Mouse (Mus musculus) hindbrain, embryonic 12.5 days (tissue): ENCODE data around the gene Rbm38. TPM values are rescaled to one million over a fixed set of nuclear protein-coding genes. Genes with fewer than 3 reads are reported as not detected.
A peak's percentile ranks its signal among the peaks of the same experiment; 100 is the strongest.

Source experiments
- ATAC-seq: fragments of 200-750 bp; cut with Nextera tagmentation; 2 replicates; pipeline ENCODE4 v1.8.0; 2017; ENCODE audit warnings: moderate TSS enrichment; ENCODE audit not compliant: low FRiP score
- H3K27ac ChIP-seq: fragments of 300-500 bp; sonication (generic); 2 replicates; pipeline ENCODE4 v1.5.1; 2016; ENCODE audit warnings: mild to moderate bottlenecking
- H3K27me3 ChIP-seq: fragments of 300-500 bp; sonication (generic); 2 replicates; pipeline ENCODE4 v1.6.1; 2016; ENCODE audit warnings: mild to moderate bottlenecking
- H3K36me3 ChIP-seq: fragments of 300-500 bp; sonication (generic); 2 replicates; pipeline ENCODE4 v1.6.1; 2016; ENCODE audit warnings: mild to moderate bottlenecking
- H3K4me1 ChIP-seq: fragments of 300-500 bp; sonication (generic); 2 replicates; pipeline ENCODE4 v1.6.1; 2016
- H3K4me2 ChIP-seq: fragments of 300-500 bp; sonication (generic); replicated peaks from 2 replicates; pipeline ENCODE4 v1.6.1; 2016; ENCODE audit warnings: mild to moderate bottlenecking
- H3K4me3 ChIP-seq: fragments of 300-500 bp; sonication (generic); 2 replicates; pipeline ENCODE4 v1.5.1; 2016; ENCODE audit warnings: mild to moderate bottlenecking
- H3K9ac ChIP-seq: fragments of 300-500 bp; sonication (generic); 2 replicates; pipeline ENCODE4 v1.6.1; 2016; ENCODE audit warnings: mild to moderate bottlenecking, moderate library complexity
- H3K9me3 ChIP-seq: fragments of 300-500 bp; sonication (generic); replicated peaks from 2 replicates; pipeline ENCODE4 v1.6.1; 2016; ENCODE audit warnings: mild to moderate bottlenecking
- WGBS: fragments of 180-500 bp; shearing (Covaris S2); methylation state at CpG from one replicate; pipeline ENCODE4 v1.1.7; 2016; 5-methylcytosine and 5-hydroxymethylcytosine counted together
- polyA plus RNA-seq: library from polyadenylated mRNA; unstranded; fragments of >200 nt; fragmentation: Nextera tagmentation; extraction: Ambion mirVana; gene quantifications from 2 replicates; pipeline ENCODE4 v1.2.1, GENCODE M21; 2016

Gene Rbm38
- polyA plus RNA-seq = 38.9 and 44.8 TPM in 2 replicates

- Histone ChIP-seq H3K4me2 (peak within 1 kb of the TSS; percentile 90), H3K27me3 (peaks cover 35% of the 10 kb centered on the region), H3K9me3 (no peaks in the 10 kb centered on the region), H3K36me3 (peaks cover 9% of the 10 kb centered on the region), H3K4me3 (peak within 1 kb of the TSS; percentile 82), H3K9ac (peak within 1 kb of the TSS; percentile 33; the same call in 1 of the 2 replicates), H3K27ac (no peak within 1 kb of the TSS), H3K4me1 (peaks cover 44% of the 10 kb centered on the region)
- no peak for ATAC-seq
- WGBS = 28% methylated on average over 11 of the region's 11 CpGs
Observed at GRCm38 (mm10) chr2:173020430-173020829, at the start of gene Rbm38. Gene Rbm38, plus strand, starts transcription at chr2:173020498.

GRCm38 (mm10) chr2:172971865-172972264 lies 48.4 kb upstream of the Rbm38 start:
- Histone ChIP-seq H3K27me3 (no peaks in the 10 kb centered on the region), H3K9me3 (no peaks in the 10 kb centered on the region), H3K4me1 (peaks cover 16% of the 10 kb centered on the region), H3K4me3 (no peak overlapping the region), H3K9ac (no peak overlapping the region), H3K36me3 (no peaks in the 10 kb centered on the region), H3K4me2 (no peak overlapping the region), H3K27ac (no peak overlapping the region)
- ATAC-seq = no peak
- 93% methylated on average over 2 of the region's 2 CpGs for WGBS

GRCm38 (mm10) chr2:172973806-172974565 lies 46.3 kb upstream of the Rbm38 start:
- no peak for ATAC-seq
- no peaks in the 10 kb centered on the region for H3K9me3 ChIP-seq
- H3K4me3 ChIP-seq = no peak overlapping the region
- peaks cover 27% of the 10 kb centered on the region for H3K4me1 ChIP-seq
- H3K9ac ChIP-seq = no peak overlapping the region
- H3K27me3 ChIP-seq = no peaks in the 10 kb centered on the region
- WGBS = 19% methylated on average over 7 of the region's 7 CpGs
- H3K27ac ChIP-seq = no peak overlapping the region
- no peaks in the 10 kb centered on the region for H3K36me3 ChIP-seq
- no peak overlapping the region for H3K4me2 ChIP-seq

GRCm38 (mm10) chr2:172974701-172975100 lies 45.6 kb upstream of the Rbm38 start:
- H3K4me1 ChIP-seq = peaks cover 27% of the 10 kb centered on the region
- no peak overlapping the region for H3K4me2 ChIP-seq
- H3K9me3 ChIP-seq = no peaks in the 10 kb centered on the region
- no peak for ATAC-seq
- no peak overlapping the region for H3K4me3 ChIP-seq
- H3K36me3 ChIP-seq = no peaks in the 10 kb centered on the region
- H3K27ac ChIP-seq = no peak overlapping the region
- 31% methylated on average over 7 of the region's 7 CpGs for WGBS
- no peak overlapping the region for H3K9ac ChIP-seq
- no peaks in the 10 kb centered on the region for H3K27me3 ChIP-seq

GRCm38 (mm10) chr2:172975159-172975558 lies 45.1 kb upstream of the Rbm38 start:
- H3K36me3 ChIP-seq = no peaks in the 10 kb centered on the region
- no peak overlapping the region for H3K4me3 ChIP-seq
- H3K27me3 ChIP-seq = no peaks in the 10 kb centered on the region
- no peak for ATAC-seq
- WGBS = 85% methylated on average over 6 of the region's 6 CpGs
- no peaks in the 10 kb centered on the region for H3K9me3 ChIP-seq
- peaks cover 27% of the 10 kb centered on the region for H3K4me1 ChIP-seq
- H3K4me2 ChIP-seq = no peak overlapping the region
- no peak overlapping the region for H3K27ac ChIP-seq
- H3K9ac ChIP-seq = no peak overlapping the region

- WGBS = 26% methylated on average over 7 of the region's 7 CpGs
- Histone ChIP-seq H3K27ac (no peak overlapping the region; the same call in 1 of the 2 replicates), H3K36me3 (no peaks in the 10 kb centered on the region), H3K4me3 (no peak overlapping the region), H3K4me2 (peak overlapping the region; percentile 34; the same call in 1 of the 2 replicates), H3K9me3 (no peaks in the 10 kb centered on the region), H3K27me3 (no peaks in the 10 kb centered on the region), H3K4me1 (peaks cover 27% of the 10 kb centered on the region), H3K9ac (no peak overlapping the region)
- ATAC-seq = no peak
Observed at GRCm38 (mm10) chr2:172976661-172977238, 43.5 kb upstream of the Rbm38 start.

- no peaks in the 10 kb centered on the region for H3K27me3 ChIP-seq
- H3K4me2 ChIP-seq = peak within 1 kb of the TSS; percentile 34
- 11% methylated on average over 14 of the region's 14 CpGs for WGBS
- H3K27ac ChIP-seq = peak within 1 kb of the TSS; percentile 30
- H3K36me3 ChIP-seq = no peaks in the 10 kb centered on the region
- no peak within 1 kb of the TSS for H3K4me3 ChIP-seq
- no peak within 1 kb of the TSS for H3K9ac ChIP-seq
- no peak for ATAC-seq
- H3K9me3 ChIP-seq = no peaks in the 10 kb centered on the region
- H3K4me1 ChIP-seq = peaks cover 27% of the 10 kb centered on the region
Observed at GRCm38 (mm10) chr2:172977409-172978130, 42.7 kb upstream of the Rbm38 start, which contains the start of gene Spo11. Gene Spo11, plus strand, starts transcription at chr2:172977700.

GRCm38 (mm10) chr2:172978131-172978633 lies 42.1 kb upstream of the Rbm38 start:
- no peak overlapping the region for H3K9ac ChIP-seq
- H3K27ac ChIP-seq = no peak overlapping the region
- no peak overlapping the region for H3K4me2 ChIP-seq
- no peaks in the 10 kb centered on the region for H3K27me3 ChIP-seq
- H3K4me3 ChIP-seq = no peak overlapping the region
- ATAC-seq = no peak
- no peaks in the 10 kb centered on the region for H3K36me3 ChIP-seq
- H3K9me3 ChIP-seq = no peaks in the 10 kb centered on the region
- WGBS = 48% methylated on average over 4 of the region's 4 CpGs
- H3K4me1 ChIP-seq = peaks cover 27% of the 10 kb centered on the region

- no peaks in the 10 kb centered on the region for H3K27me3 ChIP-seq
- no peaks in the 10 kb centered on the region for H3K9me3 ChIP-seq
- WGBS = 93% methylated on average over 40 of the region's 43 CpGs
- no peaks in the 10 kb centered on the region for H3K36me3 ChIP-seq
- no peak overlapping the region for H3K9ac ChIP-seq
- no peak overlapping the region for H3K27ac ChIP-seq
- H3K4me1 ChIP-seq = peaks cover 18% of the 10 kb centered on the region
- H3K4me2 ChIP-seq = no peak overlapping the region
- ATAC-seq = no peak
- H3K4me3 ChIP-seq = no peak overlapping the region
Observed at GRCm38 (mm10) chr2:172979666-172980345, 40.5 kb upstream of the Rbm38 start.

- Histone ChIP-seq H3K9me3 (no peaks in the 10 kb centered on the region), H3K4me1 (no peaks in the 10 kb centered on the region), H3K27ac (no peak overlapping the region), H3K4me2 (no peak overlapping the region), H3K4me3 (no peak overlapping the region), H3K27me3 (0 out of 2 replicates have a peak, but pooled peaks cover 4% of the 10 kb centered on the region), H3K9ac (no peak overlapping the region), H3K36me3 (no peaks in the 10 kb centered on the region)
- WGBS = 73% methylated on average over 9 of the region's 9 CpGs
- ATAC-seq = no peak
Observed at GRCm38 (mm10) chr2:172982776-172983561, 37.3 kb upstream of the Rbm38 start.

GRCm38 (mm10) chr2:172990161-172990560 lies 30.1 kb upstream of the Rbm38 start:
- Histone ChIP-seq H3K27me3 (peaks cover 9% of the 10 kb centered on the region; the same call in 1 of the 2 replicates), H3K4me2 (no peak overlapping the region), H3K9ac (no peak overlapping the region), H3K27ac (no peak overlapping the region), H3K4me1 (no peaks in the 10 kb centered on the region), H3K4me3 (no peak overlapping the region), H3K36me3 (no peaks in the 10 kb centered on the region), H3K9me3 (no peaks in the 10 kb centered on the region)
- 86% methylated on average over 6 of the region's 6 CpGs for WGBS
- no peak for ATAC-seq
